Mouse (Mus musculus) hematopoietic stem cell, adult 5-6 weeks (primary cell): ENCODE data around the gene Rybp. TPM values are rescaled to one million over a fixed set of nuclear protein-coding genes. Genes with fewer than 3 reads are reported as not detected.

Experiments used
- ATAC-seq, 2 experiments: fragments of 125-278 bp in 1 of 2; replicated peaks in 1 of 2; 2 replicates each; pipeline ENCODE4 v1.8.0; 2016 to 2017; ENCODE audit warnings: inconsistent platforms in 2 of 2, mild to moderate bottlenecking in 2 of 2, moderate number of reproducible peaks in 2 of 2, low read depth in 1 of 2, moderate TSS enrichment in 1 of 2; ENCODE audit not compliant: low FRiP score in 2 of 2, poor library complexity in 2 of 2, severe bottlenecking in 2 of 2, insufficient read depth in 1 of 2, low TSS enrichment in 1 of 2
- total RNA-seq: library from RNA; stranded (forward); fragments of 172-1452, 232-1000 nt; gene quantifications from 2 replicates; pipeline ENCODE4 v1.2.3, GENCODE M21; 2017

Rybp gene
- total RNA-seq, 1 experiment from 2014 or later = 62.6 TPM

DNA sequence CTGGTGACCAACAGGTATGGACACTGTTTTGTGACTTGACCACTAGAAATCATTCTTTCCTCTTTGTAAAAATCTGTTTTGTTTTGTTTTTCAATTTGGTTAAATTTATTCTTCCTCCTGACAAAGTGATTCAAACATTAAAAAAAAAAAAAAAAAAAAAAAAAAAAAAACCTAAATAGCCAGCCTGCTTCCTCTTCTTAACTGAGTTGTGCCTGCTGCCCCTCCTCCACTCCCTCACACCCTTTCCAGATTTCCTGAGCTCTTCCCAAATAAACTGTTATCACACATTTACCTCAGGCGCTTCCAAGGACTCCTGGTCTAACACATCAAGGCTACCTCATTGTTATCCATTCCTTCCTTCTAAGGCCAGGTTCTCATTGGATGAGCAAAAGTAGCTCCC is 76.8 kb downstream of the Rybp start:
- ATAC-seq = no peak

DNA sequence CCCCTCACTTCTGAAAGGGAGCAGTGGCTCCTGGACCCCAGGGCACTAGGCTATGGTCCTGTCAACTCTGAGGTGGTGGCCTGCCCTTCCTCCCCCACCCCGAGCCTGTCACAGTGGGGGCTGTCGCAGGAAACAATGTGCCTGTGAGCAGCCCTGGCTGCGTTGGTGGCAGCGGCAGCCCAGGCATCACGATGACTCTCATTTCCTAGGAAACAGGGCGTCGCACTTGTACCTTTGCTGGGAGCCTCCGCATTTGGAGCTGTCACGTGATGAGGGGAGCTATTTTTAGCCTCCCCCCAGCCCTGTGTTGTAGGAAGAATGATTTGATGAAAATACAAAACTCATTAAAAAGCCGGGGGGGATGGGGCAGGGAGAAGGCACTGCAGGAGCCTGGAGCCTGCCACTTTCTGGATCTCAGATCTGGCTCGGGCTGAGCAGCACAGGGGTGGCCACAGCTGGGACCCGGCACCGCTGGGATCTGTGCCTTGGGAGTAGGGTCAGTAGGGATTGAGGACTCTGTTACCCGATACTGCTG is 80.5 kb downstream of the Rybp start:
- ATAC-seq = peak; percentile 76 to 83

DNA sequence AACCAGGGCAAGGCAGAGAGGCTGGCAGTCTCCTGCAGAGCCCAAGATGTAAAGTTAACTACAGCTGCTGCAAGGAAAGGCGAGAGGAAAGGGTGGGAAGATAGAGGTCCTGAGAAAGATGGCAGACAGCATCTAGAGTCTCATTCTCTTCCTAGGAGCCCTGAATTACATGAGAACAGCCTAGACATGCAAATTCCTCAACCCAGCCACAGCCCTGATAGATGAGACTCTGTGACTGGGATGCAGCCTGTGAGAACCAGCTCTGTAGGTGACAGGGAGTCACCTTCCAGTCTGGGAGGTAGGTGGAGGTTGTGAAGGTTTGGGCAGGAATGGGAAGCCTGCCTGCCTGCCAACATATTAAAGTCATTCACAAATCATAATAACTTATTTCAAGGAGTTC is 81.0 kb downstream of the Rybp start:
- no peak for ATAC-seq

DNA sequence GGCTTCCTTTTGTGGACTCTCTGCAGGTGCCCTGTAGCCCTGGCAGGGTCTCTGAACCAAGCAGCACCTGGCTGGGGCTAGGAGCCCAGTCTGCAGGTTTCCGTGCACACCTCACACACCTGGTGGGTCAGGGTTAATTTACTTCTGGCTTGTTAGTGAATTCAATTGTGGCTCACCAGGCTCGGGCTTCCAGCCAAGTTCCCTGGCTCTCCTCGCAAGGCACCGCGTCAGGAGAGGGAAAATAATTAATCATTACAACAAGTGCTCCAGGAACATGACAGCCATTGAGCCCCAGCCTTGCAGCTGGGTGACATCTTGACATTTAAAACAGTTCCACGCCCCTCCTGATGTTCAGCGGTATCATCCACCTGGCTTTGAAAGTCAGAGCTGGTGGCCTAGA is 82.8 kb downstream of the Rybp start:
- no peak for ATAC-seq

DNA sequence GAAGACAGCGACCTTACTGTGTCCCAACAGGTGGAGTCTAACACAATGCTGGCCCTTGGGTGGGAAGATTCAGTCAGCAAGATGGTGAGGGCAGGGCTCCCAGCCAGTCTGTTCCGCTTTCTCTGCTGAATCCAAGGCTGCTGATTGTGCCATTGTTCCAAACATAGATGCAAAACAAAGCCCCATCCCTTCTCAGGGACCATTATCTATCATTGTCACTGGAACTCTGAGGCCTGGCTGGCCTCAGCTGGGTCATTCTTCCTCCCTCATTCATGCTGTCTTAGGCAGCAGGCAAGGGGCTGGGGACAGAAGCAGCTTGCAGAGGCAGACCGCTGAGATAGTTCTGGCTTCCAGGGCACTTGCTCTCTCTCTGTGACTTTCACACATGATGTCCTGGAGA is 83.8 kb downstream of the Rybp start:
- ATAC-seq = no peak

DNA sequence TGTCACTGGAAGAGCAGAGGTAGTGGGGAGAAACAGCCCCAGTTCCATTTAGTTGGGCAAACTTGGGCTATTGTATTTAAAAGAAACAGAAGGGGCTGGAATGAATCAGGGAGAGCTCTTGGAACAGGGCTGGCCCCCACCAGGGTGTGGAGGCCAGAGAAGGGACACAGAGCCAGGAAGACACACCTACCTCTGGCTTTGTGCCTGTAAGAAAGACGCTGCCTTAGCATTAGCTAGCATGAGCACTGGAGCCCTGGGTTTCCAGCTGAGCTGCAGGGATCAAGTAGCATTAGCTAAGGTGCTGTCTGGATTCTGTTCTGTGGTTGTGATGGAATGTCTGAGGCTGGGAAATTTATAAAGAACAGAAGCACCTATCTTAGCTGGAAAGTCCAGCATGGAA is 85.2 kb downstream of the Rybp start:
- no peak for ATAC-seq

DNA sequence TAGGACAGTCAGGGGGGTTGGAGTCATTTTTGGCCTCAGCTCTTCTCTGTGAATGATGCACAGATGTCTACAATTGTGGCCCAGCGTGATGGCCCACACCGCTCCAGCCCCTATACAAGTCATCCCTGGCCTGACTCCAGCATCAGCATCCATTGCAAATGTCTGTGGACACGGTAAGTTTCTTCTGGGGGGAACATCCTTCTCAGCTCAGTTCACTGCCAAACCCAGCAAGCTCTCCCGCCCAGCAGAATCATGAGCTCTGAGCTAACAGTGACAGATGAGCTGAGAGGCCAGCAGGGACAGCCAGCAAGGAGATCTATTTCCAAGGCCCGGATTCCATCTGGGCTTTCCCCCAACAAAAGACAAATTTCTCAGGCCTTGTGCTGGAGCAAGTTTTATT is 90.2 kb downstream of the Rybp start:
- no peak for ATAC-seq

DNA sequence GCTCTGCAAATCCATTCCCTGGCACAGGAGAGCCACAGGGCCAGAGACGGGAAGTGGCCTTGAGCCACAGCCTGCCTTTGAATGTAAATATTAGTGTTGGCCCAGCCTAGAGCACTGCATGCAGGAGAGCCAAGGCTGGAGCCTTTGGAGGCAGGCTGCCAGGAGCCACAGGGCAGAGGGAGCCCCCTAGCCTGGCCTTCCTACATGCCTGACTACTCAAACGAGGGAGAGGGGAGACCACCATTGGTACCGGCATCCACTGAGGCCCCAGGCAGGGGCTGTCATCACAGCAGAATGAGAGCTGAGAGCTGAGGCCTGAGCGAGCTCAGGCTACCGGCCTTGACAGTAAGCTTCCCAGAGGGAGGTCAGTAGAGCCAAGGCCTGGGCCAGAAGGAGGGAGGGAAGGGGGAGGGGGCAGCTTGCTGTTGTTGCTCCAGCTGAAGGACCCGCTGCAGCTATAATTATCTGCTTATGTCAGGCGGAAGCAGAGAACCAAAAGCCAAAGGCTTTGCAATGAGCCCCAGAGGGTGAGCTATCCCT is 91.3 kb downstream of the Rybp start:
- no peak for ATAC-seq

DNA sequence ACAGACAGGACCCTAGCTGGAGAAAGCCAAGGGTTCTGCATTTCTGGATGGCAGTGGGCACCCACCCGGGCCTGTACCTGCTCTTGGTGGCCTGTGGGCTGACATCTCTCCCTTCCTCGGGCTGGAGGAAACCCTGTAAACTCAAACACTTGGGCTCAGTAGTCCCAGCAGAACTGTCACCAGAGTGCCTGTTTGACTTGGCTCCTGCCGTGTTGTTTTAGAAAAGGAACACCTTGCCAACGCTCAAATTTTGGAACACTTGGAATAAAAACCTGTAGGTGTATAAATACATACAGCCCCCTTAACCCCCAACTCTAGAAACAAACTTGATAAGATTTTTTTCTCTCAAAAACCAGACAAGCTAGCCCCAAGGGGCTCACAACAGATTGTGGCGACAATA is 92.2 kb downstream of the Rybp start:
- ATAC-seq = no peak

DNA sequence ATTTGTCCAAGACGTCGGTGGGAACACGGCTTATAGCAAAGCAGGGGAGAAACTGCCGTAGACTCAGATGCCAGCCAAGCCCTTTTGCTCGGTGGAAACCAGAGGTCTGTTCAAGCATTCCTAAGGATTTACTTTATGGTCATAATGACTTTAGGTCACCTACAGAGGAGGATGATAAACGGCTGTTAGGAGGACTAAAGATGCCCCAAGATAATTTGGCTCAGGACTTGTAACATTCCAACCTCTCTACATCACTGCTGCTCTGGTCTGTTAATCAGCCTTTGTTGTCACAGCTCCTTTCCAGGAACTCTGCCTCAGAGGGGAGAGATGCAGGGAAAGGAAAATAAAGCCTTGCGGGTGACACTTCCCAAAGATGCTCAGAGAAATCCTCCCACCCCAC is 93.5 kb downstream of the Rybp start:
- no peak for ATAC-seq

DNA sequence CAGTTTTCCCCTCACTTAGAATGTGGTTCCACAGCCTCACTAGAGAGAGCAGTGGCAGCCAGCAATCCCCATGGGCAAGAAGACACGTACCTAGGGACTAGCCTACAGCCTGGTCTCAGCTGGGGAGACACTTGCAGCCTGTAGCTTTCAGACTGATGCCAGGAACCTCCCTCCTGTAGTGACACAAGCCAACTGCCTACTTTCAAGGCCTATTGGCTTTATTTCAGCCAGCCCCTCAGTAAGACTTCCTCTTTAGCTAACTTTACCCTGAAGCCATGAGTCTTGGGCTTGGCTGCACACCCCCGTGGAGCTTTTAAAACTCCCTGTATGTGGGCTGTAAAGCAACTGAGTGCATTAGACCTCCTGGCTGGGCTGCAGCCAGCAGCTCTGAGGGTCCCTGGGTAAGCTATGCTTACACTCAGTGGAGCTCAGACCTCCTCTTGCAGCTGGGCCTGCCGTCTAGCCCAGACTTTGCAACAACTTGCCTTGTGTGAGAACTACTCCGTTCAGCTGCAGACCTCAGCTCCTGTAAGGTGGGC is 94.5 kb downstream of the Rybp start:
- peak; percentile 56 to 63 for ATAC-seq

DNA sequence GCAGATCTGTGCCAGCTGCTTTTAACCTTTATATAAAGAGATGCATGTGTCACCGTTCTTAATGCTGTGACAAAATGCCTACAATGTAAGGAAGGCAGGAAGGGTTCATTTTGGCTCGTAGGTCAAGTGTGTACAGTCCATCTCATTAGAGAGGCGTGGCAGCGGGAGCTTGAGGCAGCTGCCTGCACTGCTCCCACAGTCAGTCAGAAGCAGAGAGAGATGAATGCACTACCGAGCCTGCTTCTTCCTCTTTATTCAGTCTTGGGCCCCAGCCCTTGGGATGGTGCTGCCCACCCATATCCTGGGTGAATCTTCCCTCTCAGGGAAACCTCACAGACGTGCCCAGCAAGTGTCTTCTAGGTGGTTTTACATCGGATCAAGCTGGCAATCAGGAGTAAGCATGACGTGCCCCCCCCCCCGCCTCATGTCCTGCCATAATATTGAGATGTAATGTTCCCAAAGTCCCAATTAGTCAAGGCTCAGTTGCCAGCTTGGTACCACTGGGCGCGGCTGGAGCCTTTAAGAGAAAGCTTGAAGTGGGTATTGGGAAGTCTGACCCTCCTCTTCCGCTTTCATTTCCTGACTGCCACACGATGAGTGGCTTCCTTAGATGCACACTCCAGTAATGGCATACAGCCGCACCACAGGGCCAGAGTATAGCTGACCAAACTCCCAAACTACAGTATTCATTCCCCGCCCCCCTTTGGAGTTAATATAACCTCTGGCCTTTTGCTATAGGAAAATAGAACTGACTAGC is 96.3 kb downstream of the Rybp start:
- ATAC-seq = no peak

DNA sequence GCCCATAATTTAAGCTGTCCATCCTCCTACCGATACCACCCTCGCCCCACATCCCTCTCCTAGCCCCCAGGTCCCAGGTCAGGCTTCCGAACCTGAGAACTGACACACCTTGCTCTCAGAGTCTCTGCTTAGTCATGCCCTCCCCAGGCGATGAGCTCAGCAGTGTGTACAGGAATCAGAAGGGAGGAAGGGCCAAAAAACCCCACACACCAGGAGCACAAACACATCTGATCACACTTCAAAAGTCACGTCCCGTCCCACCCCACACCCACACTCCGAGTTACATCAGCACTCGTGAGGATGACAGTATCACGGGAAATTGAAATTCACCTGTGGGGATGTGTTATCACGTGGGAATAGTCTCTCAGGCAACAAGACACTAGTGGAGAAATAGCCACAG is 97.0 kb downstream of the Rybp start:
- ATAC-seq = no peak

DNA sequence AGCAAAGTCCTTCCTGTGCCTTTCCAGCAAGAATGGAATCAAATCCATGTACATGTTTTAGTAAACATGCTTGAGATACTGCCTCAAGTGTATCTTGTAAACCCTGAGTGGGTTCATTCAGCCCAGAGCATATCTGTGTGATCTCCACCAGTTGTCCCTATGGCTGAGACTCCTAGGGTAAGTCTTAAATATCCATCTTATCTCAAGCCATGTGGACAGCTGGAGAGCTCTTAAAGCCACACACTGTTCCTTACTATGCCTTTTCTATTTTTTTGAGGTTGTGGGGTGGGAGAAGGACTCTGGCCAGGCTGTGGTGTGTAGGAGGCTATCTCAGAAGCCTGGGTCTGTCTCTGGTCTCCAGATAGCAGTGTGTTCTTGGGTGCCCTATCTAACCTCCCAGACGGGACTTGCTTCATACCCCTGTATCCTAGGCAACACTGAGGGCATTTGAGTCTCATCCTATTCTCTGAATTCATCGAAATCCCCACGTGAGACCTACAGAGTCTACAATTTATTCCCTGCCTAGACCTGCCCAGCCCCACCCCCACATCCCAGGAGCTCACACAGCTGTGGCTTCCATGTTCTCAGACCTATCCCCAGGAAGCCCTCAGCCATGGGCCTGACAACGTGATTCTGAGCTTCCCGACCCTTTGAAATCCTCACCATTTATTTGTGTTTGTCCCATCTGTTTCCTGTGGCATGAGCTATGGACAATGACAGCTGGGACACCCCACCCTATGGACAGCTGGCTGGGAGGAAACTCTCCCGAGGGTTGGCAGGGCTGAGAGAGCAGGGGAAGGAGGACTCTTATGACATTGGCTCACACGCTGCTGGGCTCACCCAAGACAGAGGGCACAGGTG is 98.2 kb downstream of the Rybp start:
- no peak; a peak in 1 of 4 replicates for ATAC-seq

DNA sequence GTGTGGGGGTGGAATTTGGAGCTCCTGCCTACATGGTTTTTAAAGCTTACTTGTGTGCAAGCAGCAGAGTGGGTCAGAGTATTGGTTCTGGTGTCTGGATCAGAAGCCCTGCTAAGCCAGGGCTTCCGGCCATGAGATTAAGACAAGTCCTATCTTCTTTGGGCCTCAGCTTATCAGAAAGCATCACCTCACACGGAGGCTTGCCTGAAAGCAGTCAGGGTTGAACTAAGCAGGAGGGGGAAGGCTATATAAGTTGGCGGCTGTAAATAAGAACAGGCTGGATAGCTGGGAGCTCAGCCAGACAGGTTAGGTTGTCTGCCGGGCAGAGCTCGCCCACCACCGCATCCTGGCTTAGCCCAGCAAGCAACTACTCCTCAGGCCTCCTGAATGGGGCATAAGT is 99.5 kb downstream of the Rybp start:
- no peak for ATAC-seq

DNA sequence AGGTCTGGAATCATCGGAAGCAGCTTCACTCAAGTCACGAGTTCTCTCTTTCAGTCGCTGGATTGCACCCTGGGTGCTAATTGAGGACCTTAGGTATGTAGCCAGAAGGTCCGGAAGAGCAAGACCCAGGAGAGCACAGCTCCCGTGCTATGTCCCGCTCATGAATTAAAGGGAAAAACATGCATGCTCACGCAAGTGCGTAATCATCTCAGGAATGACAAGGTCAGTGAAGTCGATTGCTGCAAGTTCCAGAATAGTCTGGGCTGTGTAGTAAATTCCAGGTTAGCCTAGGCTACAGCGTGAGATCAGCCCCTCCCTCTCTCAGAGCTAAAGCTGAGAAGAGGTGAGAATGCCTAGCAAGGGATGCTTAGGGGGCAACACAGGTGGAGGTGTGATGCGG is 100.5 kb downstream of the Rybp start:
- ATAC-seq = no peak

DNA sequence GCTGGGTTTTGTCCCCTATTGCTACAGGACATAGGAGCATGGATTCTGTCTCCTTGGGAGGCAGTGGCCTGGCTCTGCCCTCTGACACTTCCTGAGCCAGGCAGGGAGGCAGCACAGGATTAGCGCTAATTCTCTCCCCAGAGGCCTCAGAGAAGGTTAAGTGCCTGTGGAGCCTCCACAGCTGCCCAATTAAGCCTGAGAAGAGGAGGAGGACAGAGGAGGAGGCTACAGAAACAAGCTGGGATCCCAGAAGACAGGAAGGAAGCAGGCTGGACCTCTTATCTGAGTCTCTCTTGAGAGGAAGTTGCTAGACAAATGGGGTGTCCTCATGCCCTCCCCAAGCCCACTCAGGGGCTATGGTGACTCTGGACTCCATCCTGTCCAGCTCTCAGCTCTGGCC is 101.8 kb downstream of the Rybp start:
- ATAC-seq = no peak

DNA sequence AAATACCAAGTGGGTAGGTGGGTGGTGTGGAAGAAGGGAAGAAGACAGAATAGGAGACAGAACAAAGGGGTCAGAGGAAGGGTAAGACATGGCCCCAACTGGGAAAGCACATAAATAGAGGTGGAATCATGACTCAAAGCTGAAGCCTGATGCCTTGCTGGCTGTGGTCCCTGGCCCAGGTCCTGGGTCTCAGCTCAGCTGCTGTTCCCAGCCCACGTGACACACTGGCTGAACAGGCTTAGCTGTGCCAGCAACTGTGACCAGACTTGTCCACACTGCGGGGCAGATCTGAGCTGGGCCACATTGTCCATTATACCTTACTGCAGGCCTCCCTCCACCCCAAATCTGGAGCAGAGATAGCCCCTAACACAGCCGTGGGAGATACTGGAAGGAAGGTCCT is 103.9 kb downstream of the Rybp start:
- no peak for ATAC-seq
